Mouse (Mus musculus) limb, embryonic 14.5 days (tissue): ENCODE results near the gene Bahd1. TPM values are rescaled to one million over a fixed set of nuclear protein-coding genes. Genes with fewer than 3 reads are reported as not detected.
A peak's percentile ranks its signal among the peaks of the same experiment; 100 is the strongest.

Source experiments
- ATAC-seq: fragments of 200-750 bp; cut with Nextera tagmentation; 2 replicates; pipeline ENCODE4 v1.8.0; 2017; ENCODE audit warnings: low read depth, moderate number of reproducible peaks, moderate TSS enrichment; ENCODE audit not compliant: low FRiP score
- DNase-seq: peaks from one replicate; pipeline ENCODE4 v3.0.0-alpha.2; 2015; ENCODE audit warnings: low spot score
- H3K27ac ChIP-seq: fragments of 300-500 bp; sonication (generic); replicated peaks from 2 replicates; pipeline ENCODE4 v1.5.1; 2014; ENCODE audit warnings: low read depth, mild to moderate bottlenecking, low read length, moderate library complexity, mixed read lengths
- H3K27me3 ChIP-seq: fragments of 300-500 bp; sonication (generic); 2 replicates; pipeline ENCODE4 v1.6.1; 2014; ENCODE audit warnings: low read length, mixed read lengths; ENCODE audit not compliant: control insufficient read depth, insufficient read depth
- H3K36me3 ChIP-seq: fragments of 300-500 bp; sonication (generic); 2 replicates; pipeline ENCODE4 v1.6.1; 2014; ENCODE audit warnings: mild to moderate bottlenecking, low read length, moderate library complexity, mixed read lengths; ENCODE audit not compliant: control insufficient read depth, insufficient read depth
- H3K4me1 ChIP-seq: fragments of 300-500 bp; sonication (generic); 2 replicates; pipeline ENCODE4 v1.6.1; 2014; ENCODE audit warnings: antibody characterized with exemption, low read length, mixed read lengths; ENCODE audit not compliant: control insufficient read depth, insufficient read depth
- H3K4me2 ChIP-seq: fragments of 300-500 bp; sonication (generic); replicated peaks from 2 replicates; pipeline ENCODE4 v1.6.1; 2014; ENCODE audit warnings: low read depth, mild to moderate bottlenecking, low read length, moderate library complexity; ENCODE audit not compliant: severe bottlenecking
- H3K4me3 ChIP-seq: fragments of 300-500 bp; sonication (generic); replicated peaks from 2 replicates; pipeline ENCODE4 v1.5.1; 2014; ENCODE audit warnings: low read length
- H3K9ac ChIP-seq: fragments of 300-500 bp; sonication (generic); 2 replicates; pipeline ENCODE4 v1.6.1; 2014; ENCODE audit warnings: mild to moderate bottlenecking, low read depth, low read length, moderate library complexity; ENCODE audit not compliant: severe bottlenecking
- H3K9me3 ChIP-seq: fragments of 300-500 bp; sonication (generic); 2 replicates; pipeline ENCODE4 v1.6.1; 2016; ENCODE audit warnings: low read length; ENCODE audit not compliant: control insufficient read depth
- POLR2A ChIP-seq: fragments of 200-500 bp; IDR thresholded peaks from 2 replicates; pipeline ENCODE4 v1.8.0; 2012; ENCODE audit warnings: inconsistent platforms, mild to moderate bottlenecking, moderate library complexity, borderline replicate concordance; ENCODE audit not compliant: insufficient read depth, insufficient read length; ENCODE audit errors: extremely low read depth
- WGBS: fragments of 180-500 bp; shearing (Covaris S2); extraction: QIAGEN DNeasy Blood & Tissue Kit; methylation state at CpG from one replicate; pipeline ENCODE4 v1.1.7; 2014; 5-methylcytosine and 5-hydroxymethylcytosine counted together
- polyA plus RNA-seq, 2 experiments: library from polyadenylated mRNA; depleted of rRNA in 1 of 2; stranded (reverse) in 1 of 2; unstranded in 1 of 2; fragments of >200 nt; fragmentation: Nextera tagmentation in 1 of 2; extraction: Ambion mirVana in 1 of 2; gene quantifications; 2 replicates each; pipeline versions ENCODE4 v1.2.1 to v1.2.3; 2012 to 2014

Gene Bahd1
- polyA plus RNA-seq, 2 experiments: 1.5 to 14.1 TPM

DNA sequence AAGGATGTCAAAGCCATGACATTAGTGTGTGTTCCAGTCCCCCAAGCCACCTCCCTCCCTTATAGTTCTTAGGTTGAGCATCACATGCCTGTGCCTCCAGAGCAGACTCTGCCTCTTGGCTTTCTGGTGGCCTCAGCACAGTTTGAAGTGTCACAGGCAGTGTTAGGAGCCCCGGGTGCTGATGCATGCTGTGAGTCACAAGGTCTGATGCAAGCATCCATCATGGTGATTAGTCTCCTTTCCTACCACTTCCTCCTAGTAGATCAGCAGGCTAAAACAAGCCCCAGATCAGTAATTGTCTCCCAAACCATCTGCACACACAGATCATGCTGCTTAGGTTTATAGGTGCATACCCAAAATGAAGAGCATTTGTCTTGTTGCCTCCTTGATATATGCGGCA, 61.4 kb downstream of the Bahd1 start:
- TF ChIP-seq POLR2A: no peak
- Histone ChIP-seq H3K27ac (no peak overlapping the region), H3K4me2 (no peak overlapping the region), H3K4me3 (no peak overlapping the region), H3K27me3 (no peaks in the 10 kb centered on the region), H3K9me3 (no peaks in the 10 kb centered on the region), H3K4me1 (no peaks in the 10 kb centered on the region), H3K9ac (no peak overlapping the region), H3K36me3 (no peaks in the 10 kb centered on the region)
- DNase-seq (no peak), ATAC-seq (no peak)
- WGBS: 35% methylated on average over 2 of the region's 2 CpGs

- Histone ChIP-seq H3K9ac (no peak overlapping the region), H3K36me3 (no peaks in the 10 kb centered on the region), H3K9me3 (no peaks in the 10 kb centered on the region), H3K4me1 (no peaks in the 10 kb centered on the region), H3K27ac (no peak overlapping the region), H3K4me2 (no peak overlapping the region), H3K4me3 (no peak overlapping the region), H3K27me3 (no peaks in the 10 kb centered on the region)
- no peak for DNase-seq
- no peak for TF ChIP-seq POLR2A
- no peak for ATAC-seq
- 49% methylated on average over 9 of the region's 9 CpGs for WGBS
Observed at GRCm38 (mm10) chr2:118963007-118963675, 63.0 kb downstream of the Bahd1 start.

DNA sequence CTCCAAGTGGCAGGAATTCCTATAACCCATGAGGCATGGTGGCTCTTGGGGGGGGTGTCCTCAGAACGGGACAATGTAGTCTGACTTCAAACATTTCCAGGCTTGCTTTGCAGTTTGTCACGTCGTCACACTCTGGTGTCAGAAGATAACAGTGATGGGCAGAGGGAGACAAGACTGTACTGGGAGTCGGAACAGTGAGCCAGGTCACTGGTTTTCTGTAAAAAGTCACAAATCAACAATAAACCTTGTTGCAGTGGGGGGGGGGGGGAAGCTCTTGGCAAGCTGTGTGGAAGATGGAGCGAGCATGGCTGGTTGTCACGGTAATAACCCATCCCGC, 63.5 kb downstream of the Bahd1 start:
- H3K36me3 ChIP-seq: no peaks in the 10 kb centered on the region
- ATAC-seq: no peak

DNA sequence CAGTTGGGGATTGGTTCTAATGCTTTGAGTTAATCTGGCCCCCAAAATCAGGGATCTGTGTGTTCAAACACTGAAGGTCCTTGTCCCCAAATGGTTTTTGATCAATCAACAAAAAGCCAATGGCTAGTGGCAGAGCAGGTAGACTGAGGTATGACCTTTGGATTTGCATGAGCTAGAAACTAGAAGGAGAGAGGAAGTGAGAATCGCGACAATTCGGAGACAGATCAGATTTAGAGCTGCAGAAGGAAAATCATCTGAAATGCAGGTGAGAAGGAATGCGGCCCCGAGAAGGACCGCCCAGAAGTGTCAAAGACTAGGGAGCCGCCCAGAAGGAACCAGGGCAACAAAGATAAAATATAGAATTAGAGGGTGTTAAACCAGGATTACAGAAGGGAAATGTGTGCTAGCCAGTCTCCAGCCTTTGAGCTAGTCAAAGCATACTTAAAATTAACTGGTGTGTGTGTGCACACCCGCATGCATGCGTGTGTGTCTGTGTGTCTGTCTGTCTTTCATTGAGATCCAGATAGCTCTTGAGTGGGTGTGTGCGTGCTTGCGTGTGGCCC, 69.5 kb downstream of the Bahd1 start:
- ATAC-seq: no peak
- WGBS: 80% methylated on average over 11 of the region's 11 CpGs

More for the DNA sequence above, 63.5 kb downstream of the Bahd1 start:
- no peak overlapping the region for H3K4me2 ChIP-seq
- DNase-seq: no peak
- H3K27me3 ChIP-seq: no peaks in the 10 kb centered on the region
- no peak overlapping the region for H3K4me3 ChIP-seq
- no peaks in the 10 kb centered on the region for H3K9me3 ChIP-seq
- no peak for TF ChIP-seq POLR2A
- WGBS: 70% methylated on average over 7 of the region's 7 CpGs
- no peak overlapping the region for H3K27ac ChIP-seq
- no peaks in the 10 kb centered on the region for H3K4me1 ChIP-seq
- no peak overlapping the region for H3K9ac ChIP-seq

DNA sequence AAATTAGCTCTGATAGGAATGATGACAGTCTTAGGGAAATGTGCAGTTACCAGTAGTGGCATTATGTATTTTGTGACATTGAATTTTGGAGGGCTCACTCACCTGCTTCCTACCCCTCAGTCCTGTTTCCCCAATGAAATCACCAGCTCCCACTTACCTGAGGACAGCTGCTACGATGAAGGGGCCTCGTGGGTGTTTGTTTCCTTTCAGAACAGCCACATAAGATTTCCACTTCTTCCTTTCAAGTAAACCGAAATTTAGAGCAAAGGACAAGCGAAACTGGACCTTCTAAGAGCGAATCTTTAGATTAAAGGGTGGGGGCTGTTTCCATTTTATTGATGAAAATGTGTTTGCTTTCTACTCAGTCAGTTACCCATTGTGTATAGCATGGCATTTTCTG, 71.9 kb downstream of the Bahd1 start:
- H3K36me3 ChIP-seq: no peaks in the 10 kb centered on the region
- no peak for ATAC-seq
- no peak for TF ChIP-seq POLR2A
- peak overlapping the region; percentile 35; the same call in 1 of the 2 replicates for H3K4me3 ChIP-seq
- H3K4me2 ChIP-seq: no peak overlapping the region; the same call in 1 of the 2 replicates
- no peaks in the 10 kb centered on the region for H3K9me3 ChIP-seq
- 84% methylated on average over 5 of the region's 5 CpGs for WGBS
- DNase-seq: no peak
- H3K4me1 ChIP-seq: 0 out of 2 replicates have a peak, but pooled peaks cover 7% of the 10 kb centered on the region
- peaks cover 27% of the 10 kb centered on the region for H3K27me3 ChIP-seq
- H3K9ac ChIP-seq: no peak overlapping the region
- H3K27ac ChIP-seq: no peak overlapping the region

More for the DNA sequence above, 69.5 kb downstream of the Bahd1 start:
- peaks cover 11% of the 10 kb centered on the region for H3K27me3 ChIP-seq
- DNase-seq: no peak
- H3K4me3 ChIP-seq: no peak overlapping the region
- TF ChIP-seq POLR2A: no peak
- H3K4me1 ChIP-seq: no peaks in the 10 kb centered on the region
- no peak overlapping the region for H3K27ac ChIP-seq
- no peak overlapping the region for H3K9ac ChIP-seq
- no peaks in the 10 kb centered on the region for H3K9me3 ChIP-seq
- H3K4me2 ChIP-seq: no peak overlapping the region
- H3K36me3 ChIP-seq: no peaks in the 10 kb centered on the region
